Mouse (Mus musculus): ENCODE results near the gene Atxn2l. TPM values are rescaled to one million over a fixed set of nuclear protein-coding genes. Genes with fewer than 3 reads are reported as not detected.

Atxn2l gene
- polyA plus RNA-seq, 1 experiment from 2014 or later = 75.7 TPM

GRCm38 (mm10) chr7:126519513-126519912, 16.3 kb upstream of the Atxn2l start:
- ATAC-seq (replicated peaks; ENCODE audit: low FRiP score) (no peak), DNase-seq (ENCODE audit: low spot score) (no peak)
- WGBS = 70% methylated on average over 2 of the region's 2 CpGs
- H3K36me3 ChIP-seq (ENCODE audit: control insufficient read depth, insufficient read depth, low read length) = no peaks in the 10 kb centered on the region
- H3K4me2 ChIP-seq = no peak overlapping the region
- H3K27me3 ChIP-seq (replicated peaks; ENCODE audit: control insufficient read depth, insufficient read depth, low read length) = no peaks in the 10 kb centered on the region; the same call in 1 of the 2 replicates
- no peak overlapping the region for H3K9ac ChIP-seq (ENCODE audit: low read depth, low read length)
- H3K27ac ChIP-seq (ENCODE audit: low read depth, low read length) = no peak overlapping the region
- no peaks in the 10 kb centered on the region for H3K9me3 ChIP-seq (ENCODE audit: control insufficient read depth, low read length)
- no peaks in the 10 kb centered on the region for H3K4me1 ChIP-seq (replicated peaks; ENCODE audit: control insufficient read depth, insufficient read depth, low read length)
- H3K4me3 ChIP-seq (ENCODE audit: low read depth, low read length) = no peak overlapping the region

- no peak overlapping the region for H3K4me2 ChIP-seq
- H3K36me3 ChIP-seq (ENCODE audit: control insufficient read depth, insufficient read depth, low read length) = no peaks in the 10 kb centered on the region
- H3K4me3 ChIP-seq (ENCODE audit: low read depth, low read length) = no peak overlapping the region
- H3K27ac ChIP-seq (ENCODE audit: low read depth, low read length) = no peak overlapping the region
- no peaks in the 10 kb centered on the region; the same call in 1 of the 2 replicates for H3K27me3 ChIP-seq (replicated peaks; ENCODE audit: control insufficient read depth, insufficient read depth, low read length)
- no peak for ATAC-seq (replicated peaks; ENCODE audit: low FRiP score)
- no peaks in the 10 kb centered on the region for H3K4me1 ChIP-seq (replicated peaks; ENCODE audit: control insufficient read depth, insufficient read depth, low read length)
- 89% methylated on average over 5 of the region's 5 CpGs for WGBS
- H3K9ac ChIP-seq (ENCODE audit: low read depth, low read length) = no peak overlapping the region
- H3K9me3 ChIP-seq (ENCODE audit: control insufficient read depth, low read length) = no peaks in the 10 kb centered on the region
- no peak for DNase-seq (ENCODE audit: low spot score)
These were observed 15.2 kb upstream of the Atxn2l start for GRCm38 (mm10) chr7:126518261-126518941.

- ATAC-seq (replicated peaks; ENCODE audit: low FRiP score) (no peak), DNase-seq (ENCODE audit: low spot score) (peak; percentile 15)
- H3K9ac ChIP-seq (ENCODE audit: low read depth, low read length) = no peak overlapping the region
- H3K36me3 ChIP-seq (ENCODE audit: control insufficient read depth, insufficient read depth, low read length) = no peaks in the 10 kb centered on the region
- no peak overlapping the region for H3K4me3 ChIP-seq (ENCODE audit: low read depth, low read length)
- H3K27me3 ChIP-seq (replicated peaks; ENCODE audit: control insufficient read depth, insufficient read depth, low read length) = no peaks in the 10 kb centered on the region; the same call in 1 of the 2 replicates
- H3K4me2 ChIP-seq = no peak overlapping the region
- WGBS = 78% methylated on average over 3 of the region's 3 CpGs
- no peak overlapping the region for H3K27ac ChIP-seq (ENCODE audit: low read depth, low read length)
- H3K9me3 ChIP-seq (ENCODE audit: control insufficient read depth, low read length) = no peaks in the 10 kb centered on the region
- no peaks in the 10 kb centered on the region for H3K4me1 ChIP-seq (replicated peaks; ENCODE audit: control insufficient read depth, insufficient read depth, low read length)
These were observed 8.1 kb upstream of the Atxn2l start for GRCm38 (mm10) chr7:126511287-126511686.

GRCm38 (mm10) chr7:126507126-126507778, 4.0 kb upstream of the Atxn2l start:
- H3K27me3 ChIP-seq (replicated peaks; ENCODE audit: control insufficient read depth, insufficient read depth, low read length) = no peaks in the 10 kb centered on the region
- no peak for DNase-seq (ENCODE audit: low spot score)
- ATAC-seq (replicated peaks; ENCODE audit: low FRiP score) = no peak
- H3K27ac ChIP-seq (ENCODE audit: low read depth, low read length) = no peak overlapping the region
- H3K9me3 ChIP-seq (ENCODE audit: control insufficient read depth, low read length) = no peaks in the 10 kb centered on the region
- H3K9ac ChIP-seq (ENCODE audit: low read depth, low read length) = no peak overlapping the region
- no peaks in the 10 kb centered on the region for H3K36me3 ChIP-seq (ENCODE audit: control insufficient read depth, insufficient read depth, low read length)
- H3K4me2 ChIP-seq = no peak overlapping the region
- H3K4me1 ChIP-seq (replicated peaks; ENCODE audit: control insufficient read depth, insufficient read depth, low read length) = peaks cover 3% of the 10 kb centered on the region
- no peak overlapping the region for H3K4me3 ChIP-seq (ENCODE audit: low read depth, low read length)
- 77% methylated on average over 8 of the region's 8 CpGs for WGBS

GRCm38 (mm10) chr7:126504913-126505312, 1.7 kb upstream of the Atxn2l start:
- no peak for DNase-seq (ENCODE audit: low spot score)
- Histone ChIP-seq H3K27ac (ENCODE audit: low read depth, low read length) (no peak overlapping the region), H3K9ac (ENCODE audit: low read depth, low read length) (no peak overlapping the region), H3K4me1 (replicated peaks; ENCODE audit: control insufficient read depth, insufficient read depth, low read length) (peaks cover 13% of the 10 kb centered on the region), H3K36me3 (ENCODE audit: control insufficient read depth, insufficient read depth, low read length) (peaks cover 14% of the 10 kb centered on the region), H3K27me3 (replicated peaks; ENCODE audit: control insufficient read depth, insufficient read depth, low read length) (no peaks in the 10 kb centered on the region), H3K4me2 (no peak overlapping the region), H3K4me3 (ENCODE audit: low read depth, low read length) (no peak overlapping the region), H3K9me3 (ENCODE audit: control insufficient read depth, low read length) (no peaks in the 10 kb centered on the region)
- 83% methylated on average over 2 of the region's 2 CpGs for WGBS
- no peak for ATAC-seq (replicated peaks; ENCODE audit: low FRiP score)

GRCm38 (mm10) chr7:126502751-126503150, 486 bp downstream of the Atxn2l start:
- H3K27me3 ChIP-seq (replicated peaks; ENCODE audit: control insufficient read depth, insufficient read depth, low read length) = no peaks in the 10 kb centered on the region
- peak overlapping the region; percentile 99 for H3K9ac ChIP-seq (ENCODE audit: low read depth, low read length)
- peaks cover 13% of the 10 kb centered on the region for H3K4me1 ChIP-seq (replicated peaks; ENCODE audit: control insufficient read depth, insufficient read depth, low read length)
- WGBS = 0% methylated on average over 39 of the region's 40 CpGs
- no peaks in the 10 kb centered on the region for H3K9me3 ChIP-seq (ENCODE audit: control insufficient read depth, low read length)
- DNase-seq (ENCODE audit: low spot score) = no peak
- peak overlapping the region; percentile 98 for H3K4me3 ChIP-seq (ENCODE audit: low read depth, low read length)
- H3K36me3 ChIP-seq (ENCODE audit: control insufficient read depth, insufficient read depth, low read length) = peaks cover 32% of the 10 kb centered on the region
- ATAC-seq (replicated peaks; ENCODE audit: low FRiP score) = no peak
- peak overlapping the region; percentile 100 for H3K27ac ChIP-seq (ENCODE audit: low read depth, low read length)
- H3K4me2 ChIP-seq = peak overlapping the region; percentile 85

- H3K27ac ChIP-seq (ENCODE audit: low read depth, low read length) = peak overlapping the region; percentile 100
- no peaks in the 10 kb centered on the region for H3K9me3 ChIP-seq (ENCODE audit: control insufficient read depth, low read length)
- peak overlapping the region; percentile 98 for H3K4me3 ChIP-seq (ENCODE audit: low read depth, low read length)
- H3K36me3 ChIP-seq (ENCODE audit: control insufficient read depth, insufficient read depth, low read length) = peaks cover 38% of the 10 kb centered on the region
- H3K27me3 ChIP-seq (replicated peaks; ENCODE audit: control insufficient read depth, insufficient read depth, low read length) = no peaks in the 10 kb centered on the region
- peak overlapping the region; percentile 99 for H3K9ac ChIP-seq (ENCODE audit: low read depth, low read length)
- DNase-seq (ENCODE audit: low spot score) (peak; percentile 96), ATAC-seq (replicated peaks; ENCODE audit: low FRiP score) (peak; percentile 86)
- H3K4me2 ChIP-seq = peak overlapping the region; percentile 85
- peaks cover 13% of the 10 kb centered on the region for H3K4me1 ChIP-seq (replicated peaks; ENCODE audit: control insufficient read depth, insufficient read depth, low read length)
- WGBS = under 1% methylated on average over 55 of the region's 57 CpGs
These were observed 1.1 kb downstream of the Atxn2l start for GRCm38 (mm10) chr7:126502023-126502741.

GRCm38 (mm10) chr7:126501684-126502022, 1.6 kb downstream of the Atxn2l start:
- no peak for ATAC-seq (replicated peaks; ENCODE audit: low FRiP score)

More at GRCm38 (mm10) chr7:126501684-126502022, 1.6 kb downstream of the Atxn2l start:
- Histone ChIP-seq H3K27ac (ENCODE audit: low read depth, low read length) (peak overlapping the region; percentile 100), H3K36me3 (ENCODE audit: control insufficient read depth, insufficient read depth, low read length) (peaks cover 43% of the 10 kb centered on the region), H3K4me1 (replicated peaks; ENCODE audit: control insufficient read depth, insufficient read depth, low read length) (peaks cover 13% of the 10 kb centered on the region), H3K9ac (ENCODE audit: low read depth, low read length) (peak overlapping the region; percentile 99), H3K9me3 (ENCODE audit: control insufficient read depth, low read length) (no peaks in the 10 kb centered on the region), H3K4me3 (ENCODE audit: low read depth, low read length) (peak overlapping the region; percentile 98), H3K27me3 (replicated peaks; ENCODE audit: control insufficient read depth, insufficient read depth, low read length) (no peaks in the 10 kb centered on the region), H3K4me2 (peak overlapping the region; percentile 85)
- DNase-seq (ENCODE audit: low spot score) = no peak
- 5% methylated on average over 9 of the region's 9 CpGs for WGBS

Data from liver, embryonic 11.5 days (tissue).